Mouse (Mus musculus) limb, embryonic 11.5 days (tissue): ENCODE results near the gene Xrcc2. TPM values are rescaled to one million over a fixed set of nuclear protein-coding genes. Genes with fewer than 3 reads are reported as not detected.

ENCODE experiments used
- ATAC-seq: fragments of 200-750 bp; cut with Nextera tagmentation; 2 replicates; pipeline ENCODE4 v1.8.0; 2017; ENCODE audit warnings: low read depth; ENCODE audit not compliant: insufficient number of reproducible peaks, low FRiP score, low TSS enrichment
- DNase-seq: peaks from one replicate; pipeline ENCODE4 v3.0.0-alpha.2; 2015; ENCODE audit warnings: low spot score
- H3K27ac ChIP-seq: fragments of 300-500 bp; sonication (generic); replicated peaks from 2 replicates; pipeline ENCODE4 v1.5.1; 2014; ENCODE audit warnings: low read depth, mild to moderate bottlenecking, low read length
- H3K27me3 ChIP-seq: fragments of 300-500 bp; sonication (generic); 2 replicates; pipeline ENCODE4 v1.6.1; 2014; ENCODE audit warnings: mild to moderate bottlenecking, low read length, mixed read lengths; ENCODE audit not compliant: control insufficient read depth, insufficient read depth
- H3K36me3 ChIP-seq: fragments of 300-500 bp; sonication (generic); 2 replicates; pipeline ENCODE4 v1.6.1; 2014; ENCODE audit warnings: mild to moderate bottlenecking, low read length, moderate library complexity, mixed read lengths; ENCODE audit not compliant: control insufficient read depth, insufficient read depth
- H3K4me1 ChIP-seq: fragments of 300-500 bp; sonication (generic); 2 replicates; pipeline ENCODE4 v1.6.1; 2014; ENCODE audit warnings: low read length, mixed read lengths; ENCODE audit not compliant: control insufficient read depth, insufficient read depth
- H3K4me2 ChIP-seq: fragments of 300-500 bp; sonication (generic); 2 replicates; pipeline ENCODE4 v1.6.1; 2014; ENCODE audit warnings: low read depth, mild to moderate bottlenecking, moderate library complexity; ENCODE audit not compliant: severe bottlenecking
- H3K4me3 ChIP-seq: fragments of 300-500 bp; sonication (generic); 2 replicates; pipeline ENCODE4 v1.5.1; 2014; ENCODE audit warnings: low read depth, low read length
- H3K9ac ChIP-seq: fragments of 300-500 bp; sonication (generic); 2 replicates; pipeline ENCODE4 v1.6.1; 2014; ENCODE audit warnings: mild to moderate bottlenecking, low read length
- H3K9me3 ChIP-seq: fragments of 300-500 bp; sonication (generic); 2 replicates; pipeline ENCODE4 v1.6.1; 2016; ENCODE audit warnings: low read length; ENCODE audit not compliant: control insufficient read depth
- WGBS: fragments of 180-500 bp; shearing (Covaris S2); extraction: QIAGEN DNeasy Blood & Tissue Kit; methylation state at CpG from one replicate; pipeline ENCODE4 v1.1.7; 2014; 5-methylcytosine and 5-hydroxymethylcytosine counted together
- polyA plus RNA-seq: library from polyadenylated mRNA; unstranded; fragments of >200 nt; fragmentation: Nextera tagmentation; extraction: Ambion mirVana; gene quantifications from 2 replicates; pipeline ENCODE4 v1.2.1, GENCODE M21; 2014

The Xrcc2 gene
- polyA plus RNA-seq, 1 experiment from 2014 or later: 13.0 TPM

- WGBS: 48% methylated on average over 10 of the region's 10 CpGs
- Histone ChIP-seq H3K36me3 (no peaks in the 10 kb centered on the region), H3K4me3 (no peak overlapping the region), H3K9ac (no peak overlapping the region), H3K4me2 (no peak overlapping the region), H3K4me1 (0 out of 2 replicates have a peak, but pooled peaks cover 3% of the 10 kb centered on the region), H3K27ac (no peak overlapping the region), H3K27me3 (no peaks in the 10 kb centered on the region), H3K9me3 (no peaks in the 10 kb centered on the region)
- ATAC-seq (no peak), DNase-seq (no peak)
Measured at GRCm38 (mm10) chr5:25665516-25665915, 40.1 kb downstream of the Xrcc2 start.

DNA sequence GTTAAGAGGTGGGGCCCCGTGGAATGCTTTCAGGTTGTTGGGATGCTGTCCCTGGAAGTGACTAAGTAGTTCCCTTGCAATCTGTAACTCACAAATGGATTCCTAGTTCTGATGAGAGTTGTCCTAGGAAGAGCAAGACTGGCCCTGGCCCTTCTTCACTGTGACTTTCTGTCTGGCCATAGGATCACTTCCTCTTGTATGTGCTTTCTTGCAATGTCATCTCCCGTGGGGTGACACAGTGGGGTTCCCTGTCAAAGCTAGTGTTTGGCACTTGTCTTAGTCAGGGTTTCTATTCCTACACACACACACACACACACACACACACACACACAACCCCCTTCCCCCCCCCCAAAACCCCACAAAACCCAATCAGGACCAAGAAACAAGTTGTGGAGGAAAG is 42.5 kb downstream of the Xrcc2 start:
- 78% methylated on average over 2 of the region's 2 CpGs for WGBS
- Histone ChIP-seq H3K4me2 (no peak overlapping the region), H3K9ac (no peak overlapping the region), H3K27me3 (no peaks in the 10 kb centered on the region), H3K9me3 (no peaks in the 10 kb centered on the region), H3K27ac (no peak overlapping the region), H3K36me3 (no peaks in the 10 kb centered on the region), H3K4me1 (0 out of 2 replicates have a peak, but pooled peaks cover 3% of the 10 kb centered on the region), H3K4me3 (no peak overlapping the region)
- no peak for ATAC-seq
- no peak for DNase-seq

GRCm38 (mm10) chr5:25654578-25654987 is 51.0 kb downstream of the Xrcc2 start:
- no peak overlapping the region for H3K4me3 ChIP-seq
- H3K36me3 ChIP-seq: no peaks in the 10 kb centered on the region
- H3K27ac ChIP-seq: no peak overlapping the region
- peak overlapping the region; percentile 24; the same call in 1 of the 2 replicates for H3K4me2 ChIP-seq
- H3K9ac ChIP-seq: peak overlapping the region; percentile 45
- ATAC-seq (0 out of 2 replicates have a peak, but pooled peaks have one; percentile 54), DNase-seq (peak; percentile 55)
- H3K27me3 ChIP-seq: no peaks in the 10 kb centered on the region
- H3K9me3 ChIP-seq: no peaks in the 10 kb centered on the region
- 9% methylated on average over 14 of the region's 14 CpGs for WGBS
- peaks cover 7% of the 10 kb centered on the region for H3K4me1 ChIP-seq

DNA sequence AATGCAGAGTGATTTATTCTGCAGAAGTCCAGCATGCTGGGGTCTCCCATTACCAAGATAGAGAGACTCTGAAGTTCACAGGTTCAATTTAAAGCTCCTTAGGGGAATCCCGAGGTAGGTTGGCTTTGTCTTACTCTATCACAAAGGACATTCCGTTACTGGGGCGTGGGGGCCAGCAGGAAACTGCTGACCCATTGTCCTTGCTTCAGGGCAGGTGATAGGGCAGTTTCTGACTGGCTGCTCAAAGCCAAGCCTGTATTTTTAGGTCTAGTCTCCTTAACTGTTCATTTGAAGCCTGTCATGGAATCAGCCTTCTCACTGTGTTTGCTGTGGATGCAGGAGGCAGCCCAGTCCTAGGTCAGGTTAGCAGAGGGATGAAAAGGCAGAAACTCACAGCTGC is 52.2 kb downstream of the Xrcc2 start:
- DNase-seq (no peak), ATAC-seq (no peak)
- 59% methylated on average over 3 of the region's 3 CpGs for WGBS
- Histone ChIP-seq H3K27me3 (no peaks in the 10 kb centered on the region), H3K36me3 (no peaks in the 10 kb centered on the region), H3K27ac (no peak overlapping the region), H3K9me3 (no peaks in the 10 kb centered on the region), H3K4me3 (no peak overlapping the region), H3K9ac (no peak overlapping the region), H3K4me1 (peaks cover 7% of the 10 kb centered on the region), H3K4me2 (no peak overlapping the region)

GRCm38 (mm10) chr5:25652435-25652834 is 53.2 kb downstream of the Xrcc2 start:
- ATAC-seq: no peak
- no peaks in the 10 kb centered on the region for H3K27me3 ChIP-seq
- no peaks in the 10 kb centered on the region for H3K9me3 ChIP-seq

DNA sequence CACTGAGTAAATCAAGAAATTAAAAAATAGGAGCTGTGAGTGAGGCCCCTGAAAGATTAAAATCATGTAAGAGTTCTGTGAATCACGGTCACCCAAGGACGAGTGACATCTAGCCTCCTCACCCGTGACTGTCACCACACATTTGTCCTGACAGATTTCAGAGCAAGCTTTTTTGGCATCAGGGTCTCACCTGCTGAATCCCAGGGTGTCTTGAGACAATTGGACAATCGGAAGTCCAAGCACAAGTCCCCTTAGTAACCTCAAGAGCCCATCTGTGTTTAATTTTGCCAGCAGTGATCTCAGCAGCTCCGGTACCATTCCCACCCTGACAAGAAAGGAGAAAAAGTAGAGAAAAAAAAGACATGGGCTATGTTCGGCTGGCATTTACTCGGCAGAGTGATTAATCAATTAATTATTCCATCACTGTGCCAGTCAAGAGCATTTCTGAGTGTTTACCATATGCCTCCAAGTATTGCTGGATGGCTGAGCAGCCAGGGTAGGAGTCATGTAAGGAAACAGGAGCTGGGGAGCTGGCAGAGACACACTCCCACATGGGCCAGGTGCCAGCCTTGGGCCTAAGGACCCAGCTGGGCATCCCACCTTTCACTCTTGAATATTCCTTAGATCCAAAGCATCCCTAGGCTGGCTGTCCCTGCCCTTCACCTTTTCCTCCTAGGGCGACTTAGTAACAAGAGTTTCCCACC is 59.8 kb downstream of the Xrcc2 start:
- Histone ChIP-seq H3K4me1 (no peaks in the 10 kb centered on the region), H3K9ac (no peak overlapping the region), H3K27me3 (no peaks in the 10 kb centered on the region), H3K4me3 (no peak overlapping the region), H3K27ac (no peak overlapping the region), H3K9me3 (no peaks in the 10 kb centered on the region), H3K4me2 (no peak overlapping the region), H3K36me3 (no peaks in the 10 kb centered on the region)
- DNase-seq: no peak
- no peak for ATAC-seq
- WGBS: 60% methylated on average over 8 of the region's 8 CpGs

More at GRCm38 (mm10) chr5:25652435-25652834, 53.2 kb downstream of the Xrcc2 start:
- no peak overlapping the region for H3K27ac ChIP-seq
- no peak overlapping the region for H3K9ac ChIP-seq
- H3K4me3 ChIP-seq: no peak overlapping the region
- no peaks in the 10 kb centered on the region for H3K36me3 ChIP-seq
- H3K4me2 ChIP-seq: no peak overlapping the region
- peaks cover 7% of the 10 kb centered on the region for H3K4me1 ChIP-seq
- DNase-seq: no peak
- 94% methylated on average over 7 of the region's 7 CpGs for WGBS

- no peak for ATAC-seq
Measured at GRCm38 (mm10) chr5:25644509-25644908, 61.1 kb downstream of the Xrcc2 start.

DNA sequence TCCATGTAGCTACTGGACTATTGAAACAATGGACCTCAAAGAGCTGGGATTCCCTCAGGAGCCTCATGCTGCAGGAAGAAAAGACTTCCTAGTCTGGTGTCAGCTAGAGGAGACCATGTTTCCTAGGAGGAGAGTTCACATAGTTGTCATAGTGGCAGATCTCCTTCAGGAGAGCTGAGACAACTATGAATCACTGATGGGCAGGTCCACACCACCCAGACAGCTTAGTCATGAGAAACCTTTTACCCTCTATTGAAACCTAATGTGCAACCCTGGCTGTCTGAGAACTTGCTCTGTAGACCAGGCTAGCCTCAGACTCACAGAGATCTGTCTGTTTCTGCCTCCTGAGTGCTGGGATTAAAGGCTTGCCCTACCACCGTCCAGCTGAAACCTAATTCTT is 62.9 kb downstream of the Xrcc2 start:
- Histone ChIP-seq H3K9me3 (no peaks in the 10 kb centered on the region), H3K27ac (no peak overlapping the region), H3K9ac (no peak overlapping the region), H3K4me1 (no peaks in the 10 kb centered on the region), H3K4me2 (no peak overlapping the region), H3K4me3 (no peak overlapping the region), H3K36me3 (no peaks in the 10 kb centered on the region), H3K27me3 (no peaks in the 10 kb centered on the region)
- no peak for ATAC-seq
- no peak for DNase-seq
- WGBS: 81% methylated on average over 1 of the region's 1 CpGs

More at GRCm38 (mm10) chr5:25644509-25644908, 61.1 kb downstream of the Xrcc2 start:
- Histone ChIP-seq H3K9ac (no peak overlapping the region), H3K36me3 (no peaks in the 10 kb centered on the region), H3K27me3 (no peaks in the 10 kb centered on the region), H3K4me2 (no peak overlapping the region), H3K27ac (no peak overlapping the region), H3K4me3 (no peak overlapping the region), H3K9me3 (no peaks in the 10 kb centered on the region), H3K4me1 (no peaks in the 10 kb centered on the region)
- WGBS: 86% methylated on average over 2 of the region's 2 CpGs
- no peak for DNase-seq
